7 mouse cellular contexts compared by ENCODE assay signal in the genomic region with DNA sequence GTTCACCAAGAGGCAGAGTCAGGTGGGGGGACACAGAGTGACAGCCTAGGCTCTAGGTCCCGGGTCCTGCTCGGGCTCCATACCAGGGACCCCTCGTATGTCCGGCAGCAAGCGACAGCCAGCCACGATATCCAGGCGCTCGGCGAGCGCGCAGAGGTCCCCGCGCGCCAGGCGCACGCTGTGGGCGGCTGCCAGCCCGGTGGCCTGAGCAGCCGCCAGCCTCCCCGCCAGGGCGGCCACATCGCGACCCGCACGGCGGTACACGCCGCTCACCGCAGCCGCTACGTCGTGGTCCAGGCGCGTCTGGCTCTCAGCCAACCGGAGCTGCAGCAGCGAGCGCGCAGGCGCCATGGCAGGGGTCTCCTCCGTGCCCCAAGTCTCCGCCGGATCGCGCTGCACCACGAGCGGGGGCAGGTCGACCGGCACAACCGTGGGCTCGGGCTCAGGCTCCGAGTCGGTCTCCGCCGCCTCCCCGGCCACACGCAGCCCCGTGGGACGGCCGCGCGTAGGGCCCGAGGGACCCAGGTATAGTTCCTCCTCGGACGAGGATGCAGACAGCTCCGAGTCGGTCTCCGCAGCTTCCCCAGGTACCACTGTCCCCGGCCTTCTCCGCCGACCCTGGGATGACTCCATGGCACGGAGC. TPM values are rescaled to one million over a fixed set of nuclear protein-coding genes. Genes with fewer than 3 reads are reported as not detected.
DNase-seq lines count a peak whose midpoint lies in the region; ATAC-seq and TF ChIP-seq lines count a peak whose summit lies in the region.

No protein-coding gene starts in this region.

- no peak for ATAC-seq in heart, embryonic 16.5 days (replicated peaks; ENCODE audit: extremely low read depth, insufficient read depth, low FRiP score)
- no peak for ATAC-seq in limb, embryonic 15.5 days (ENCODE audit: insufficient number of reproducible peaks, low FRiP score, low TSS enrichment, low read depth)

- H3K36me3 ChIP-seq in heart, embryonic 16.5 days (ENCODE audit: control insufficient read depth, insufficient read depth): no peaks in the 10 kb centered on the region
- H3K36me3 ChIP-seq in limb, embryonic 15.5 days: no peaks in the 10 kb centered on the region
- H3K36me3 ChIP-seq in thymus, adult 2 months (ENCODE audit: control insufficient read depth, insufficient read depth, low read length): no peaks in the 10 kb centered on the region

- H3K4me3 ChIP-seq in heart, embryonic 16.5 days (ENCODE audit: low read length): peak overlapping the region; percentile 97
- H3K4me3 ChIP-seq in limb, embryonic 15.5 days: peak overlapping the region; percentile 58
- peak overlapping the region; percentile 95 for H3K4me3 ChIP-seq in thymus, adult 2 months (ENCODE audit: control insufficient read depth, insufficient read depth, low read length)

- no peaks in the 10 kb centered on the region for H3K27me3 ChIP-seq in heart, embryonic 16.5 days (ENCODE audit: control insufficient read depth, insufficient read depth, low read length)
- no peaks in the 10 kb centered on the region for H3K27me3 ChIP-seq in limb, embryonic 15.5 days
- H3K27me3 ChIP-seq in thymus, adult 2 months (ENCODE audit: control insufficient read depth, insufficient read depth, low read length): no peaks in the 10 kb centered on the region

- H3K27ac ChIP-seq in heart, embryonic 16.5 days (ENCODE audit: low read length): no peak overlapping the region
- no peak overlapping the region for H3K27ac ChIP-seq in limb, embryonic 15.5 days
- H3K27ac ChIP-seq in thymus, adult 2 months (ENCODE audit: control insufficient read depth, insufficient read depth, low read length): no peak overlapping the region

- H3K4me1 ChIP-seq in heart, embryonic 16.5 days (ENCODE audit: control insufficient read depth, insufficient read depth, low read length): peaks cover 13% of the 10 kb centered on the region
- peaks cover 26% of the 10 kb centered on the region for H3K4me1 ChIP-seq in limb, embryonic 15.5 days
- H3K4me1 ChIP-seq in thymus, adult 2 months (replicated peaks; ENCODE audit: control insufficient read depth, insufficient read depth, low read length): peaks cover 20% of the 10 kb centered on the region

- H3K4me2 ChIP-seq in heart, embryonic 16.5 days (ENCODE audit: low read depth, low read length): peak overlapping the region; percentile 97
- peak overlapping the region; percentile 89 for H3K4me2 ChIP-seq in limb, embryonic 15.5 days

- WGBS in heart, embryonic 16.5 days: 2% methylated on average over 71 of the region's 71 CpGs
- under 1% methylated on average over 70 of the region's 71 CpGs for WGBS in limb, embryonic 15.5 days
- WGBS in thymus, adult 2 months: 5% methylated on average over 71 of the region's 71 CpGs

- TF ChIP-seq POLR2A in thymus, adult 2 months (IDR thresholded peaks at IDR 0.05; ENCODE audit: control insufficient read depth, extremely low read depth, insufficient read depth, low read length, poor library complexity): 0 out of 2 replicates have a peak, but pooled peaks have one; percentile 36

- DNase-seq in urinary bladder, postnatal 14 days (ENCODE audit: low spot score): peak; percentile 26
- DNase-seq in urinary bladder, postnatal 36 days (ENCODE audit: low spot score in 2 of 2): no peak
- DNase-seq in cerebellum, postnatal 14 days: peak; percentile 65 to 76
- peak; percentile 20 to 38 for DNase-seq in natural killer cell, adult 2 months (ENCODE audit: low spot score in 2 of 2)
- DNase-seq in thymus, adult 2 months: peak; percentile 52

- 0 out of 2 replicates have a peak, but pooled peaks have one; percentile 11 for TF ChIP-seq CTCF in thymus, adult 2 months (IDR thresholded peaks at IDR 0.05; ENCODE audit: borderline replicate concordance, control insufficient read depth, extremely low read depth, insufficient read depth, low read length, poor library complexity)

- H3K9me3 ChIP-seq in heart, embryonic 16.5 days (replicated peaks; ENCODE audit: control insufficient read depth, low read length): no peaks in the 10 kb centered on the region
- H3K9me3 ChIP-seq in limb, embryonic 15.5 days: no peaks in the 10 kb centered on the region

- H3K9ac ChIP-seq in heart, embryonic 16.5 days (ENCODE audit: low read length): peak overlapping the region; percentile 92
- H3K9ac ChIP-seq in limb, embryonic 15.5 days: peak overlapping the region; percentile 54

RNA-seq across cellular contexts. Expression of a gene that starts 1.1 kb away (rescaled TPM):
- 1.6 and 1.7 TPM in 2 replicates for polyA plus RNA-seq in heart, embryonic 16.5 days (2015; fragmentation: Nextera tagmentation; extraction: Ambion mirVana)
- 1.8 and 2.0 TPM in 2 replicates for polyA plus RNA-seq in limb, embryonic 15.5 days (2015; fragmentation: Nextera tagmentation; extraction: Ambion mirVana)
- 13.2 and 15.5 TPM in 2 replicates for polyA plus RNA-seq in thymus, adult 2 months (2012; rRNA removed)

RNA-seq across cellular contexts. Expression of a gene that starts 1.1 kb away (rescaled TPM):
- 73.2 and 83.4 TPM in 2 replicates for polyA plus RNA-seq in heart, embryonic 16.5 days (2015; fragmentation: Nextera tagmentation; extraction: Ambion mirVana)
- 94.7 and 97.9 TPM in 2 replicates for polyA plus RNA-seq in limb, embryonic 15.5 days (2015; fragmentation: Nextera tagmentation; extraction: Ambion mirVana)
- polyA plus RNA-seq in thymus, adult 2 months (2012; rRNA removed): 86.7 and 90.2 TPM in 2 replicates

RNA-seq across cellular contexts. Expression of a gene that starts 10.5 kb away (rescaled TPM):
- polyA plus RNA-seq in heart, embryonic 16.5 days (2015; fragmentation: Nextera tagmentation; extraction: Ambion mirVana): 0.14 TPM in 1 of 2 replicates, not detected in the other
- polyA plus RNA-seq in limb, embryonic 15.5 days (2015; fragmentation: Nextera tagmentation; extraction: Ambion mirVana): 1.7 and 2.5 TPM in 2 replicates
- 1.1 and 1.2 TPM in 2 replicates for polyA plus RNA-seq in thymus, adult 2 months (2012; rRNA removed)

RNA-seq across cellular contexts. Expression of a gene that starts 44.0 kb away (rescaled TPM):
- 0.50 and 0.59 TPM in 2 replicates for polyA plus RNA-seq in heart, embryonic 16.5 days (2015; fragmentation: Nextera tagmentation; extraction: Ambion mirVana)
- polyA plus RNA-seq in limb, embryonic 15.5 days (2015; fragmentation: Nextera tagmentation; extraction: Ambion mirVana): 1.4 and 1.6 TPM in 2 replicates
- polyA plus RNA-seq in thymus, adult 2 months (2012; rRNA removed): 0.94 and 1.0 TPM in 2 replicates

RNA-seq across cellular contexts. Expression of a gene that starts 48.5 kb away (rescaled TPM):
- 4.5 and 6.2 TPM in 2 replicates for polyA plus RNA-seq in heart, embryonic 16.5 days (2015; fragmentation: Nextera tagmentation; extraction: Ambion mirVana)
- polyA plus RNA-seq in limb, embryonic 15.5 days (2015; fragmentation: Nextera tagmentation; extraction: Ambion mirVana): 8.2 and 9.3 TPM in 2 replicates
- 36.3 and 48.8 TPM in 2 replicates for polyA plus RNA-seq in thymus, adult 2 months (2012; rRNA removed)

Comparison
In these comparisons a context has a peak if more than half of its experiments do, and no peak if none do; other contexts are left out.
1. DNase-seq: peak in urinary bladder, postnatal 14 days (single experiment), cerebellum, postnatal 14 days (2 of 2), natural killer cell, adult 2 months (2 of 2) and thymus, adult 2 months (single experiment); none in urinary bladder, postnatal 36 days (0 of 2).
2. Peak in every context shown above with its lines, with median percentiles within 50 percentile points of each other: H3K4me3 ChIP-seq.